Mouse (Mus musculus) layer of hippocampus, adult 11-12 months (tissue): ENCODE measurements around the gene Lcp2.
A peak's percentile ranks its signal among the peaks of the same experiment; 100 is the strongest.
"Not testable (repeated sequence)": the region's sequence is repeated elsewhere in the genome, so short reads cannot be mapped to it uniquely, and the experiment has no call there.

Experiments
- DNase-seq: peaks from one replicate; pipeline ENCODE4 v3.0.0; 2022; ENCODE audit warnings: low spot score

Gene Lcp2

DNA sequence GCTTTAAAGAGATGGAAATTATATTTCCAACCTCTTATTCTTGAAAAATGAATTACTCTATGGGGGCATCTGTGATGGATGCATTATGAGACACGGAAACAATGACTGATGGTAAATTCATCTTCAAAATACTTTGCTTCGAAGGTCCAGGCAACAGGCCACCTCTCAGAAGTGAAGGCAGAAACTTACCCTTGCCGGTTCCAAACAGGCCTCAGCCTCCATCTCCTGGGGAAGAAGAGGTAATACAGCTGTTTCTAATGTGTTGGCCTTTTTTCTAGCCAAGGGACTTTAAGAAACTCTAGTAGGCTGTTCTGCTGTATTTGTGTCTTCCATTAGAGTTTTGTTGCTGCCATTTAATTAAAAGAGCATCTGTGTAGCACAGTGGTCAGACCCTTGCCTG is 40.3 kb downstream of the Lcp2 start:
- DNase-seq, result no peak

DNA sequence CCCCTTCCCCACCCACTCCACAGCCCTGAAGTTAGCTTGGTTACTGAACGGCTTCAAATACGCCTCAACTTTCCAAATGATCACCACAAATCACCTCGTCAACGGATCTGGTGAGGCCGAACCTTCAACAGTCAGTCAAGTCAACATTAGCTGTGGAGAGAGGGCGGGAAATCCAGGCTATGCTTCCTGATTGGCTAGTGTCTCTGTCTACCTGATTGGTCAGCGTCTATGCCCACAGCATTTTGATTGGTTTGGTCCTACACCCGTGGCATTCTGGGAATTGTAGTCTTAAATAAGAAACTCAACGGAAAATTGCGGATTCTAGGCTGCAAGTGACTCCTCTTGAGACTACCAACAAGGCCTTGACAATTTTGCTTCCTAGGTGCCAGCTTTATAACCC is 51.7 kb downstream of the Lcp2 start, which contains the start of gene 4930469K13Rik:
Gene 4930469K13Rik (minus strand): TSS at position 133 of the 400 bp plus-strand sequence.
- no peak for DNase-seq

DNA sequence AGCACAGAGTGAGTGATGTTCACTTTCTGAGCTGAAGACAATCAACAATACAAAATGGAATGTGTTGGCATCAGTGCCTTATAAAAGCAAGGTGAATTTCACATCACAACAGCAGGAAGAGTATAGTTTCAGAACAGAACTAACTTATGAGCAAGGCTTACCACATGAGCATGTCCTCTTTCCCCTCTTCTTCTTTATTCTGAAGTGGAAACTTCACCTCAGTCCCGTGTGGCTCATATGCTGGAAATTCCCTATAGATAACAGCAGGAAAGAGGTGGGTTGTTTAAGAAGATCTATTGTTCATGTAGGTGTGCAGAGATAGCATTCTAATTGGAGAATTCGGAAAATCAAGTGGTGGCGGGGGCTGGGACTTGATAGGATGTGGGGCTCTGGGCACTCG is 55.1 kb downstream of the Lcp2 start:
- no peak for DNase-seq

DNA sequence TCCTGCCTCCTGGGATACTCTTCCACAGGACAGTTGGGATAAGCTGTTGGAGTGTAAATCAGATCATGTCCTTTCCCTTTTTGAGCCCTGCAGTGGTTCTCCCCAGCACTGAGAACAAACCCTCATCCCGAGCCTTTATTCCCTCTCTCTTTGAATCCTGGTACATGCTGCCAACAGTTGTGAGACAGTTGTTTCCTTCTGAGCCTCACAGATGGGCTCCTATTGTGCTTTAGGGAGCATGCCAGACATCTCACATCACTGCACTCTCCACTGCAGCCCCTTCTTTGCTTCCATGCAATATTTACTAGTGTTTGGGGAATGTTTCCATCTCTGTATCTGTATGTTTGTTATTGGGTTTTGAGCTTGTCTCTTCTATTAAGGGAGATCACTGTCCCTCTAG is 58.2 kb downstream of the Lcp2 start:
- DNase-seq, result no peak

DNA sequence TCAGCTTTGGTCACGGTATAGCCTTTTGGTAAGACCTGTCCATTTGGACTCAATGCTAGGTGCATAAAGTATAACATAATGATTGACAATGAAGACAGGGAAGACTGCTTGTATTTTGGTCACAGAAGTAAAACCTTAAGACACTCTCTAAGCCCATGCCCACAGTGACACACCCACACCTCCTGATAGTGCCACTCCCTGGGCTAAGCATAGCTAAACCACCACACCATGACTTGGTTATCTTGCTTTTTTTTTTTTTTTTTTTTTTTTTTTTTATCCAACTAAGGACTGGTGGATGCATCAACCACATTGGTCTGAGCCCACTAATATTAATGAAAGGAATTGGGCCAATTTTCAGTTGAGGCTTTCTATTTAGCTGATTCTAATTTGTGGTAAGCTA is 62.5 kb downstream of the Lcp2 start:
- no peak for DNase-seq

DNA sequence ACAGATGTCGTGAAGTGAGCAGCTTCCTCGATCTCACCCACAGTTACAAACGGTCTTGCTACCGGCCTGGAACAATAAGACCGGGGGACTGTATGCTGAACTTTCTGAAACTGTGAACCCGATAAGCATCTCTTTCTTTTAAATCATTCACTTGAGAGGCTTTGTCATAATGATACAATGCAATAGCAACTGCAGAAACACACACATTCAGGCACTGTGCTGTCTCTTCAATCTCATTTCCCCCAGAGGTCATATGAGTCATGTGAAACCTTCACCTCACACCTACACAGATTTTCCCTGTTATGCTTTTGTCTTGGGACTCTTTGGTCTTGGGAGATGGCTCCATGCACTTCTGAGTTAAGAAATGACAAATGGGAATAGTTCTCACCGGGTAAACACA is 65.2 kb downstream of the Lcp2 start:
- no peak for DNase-seq

DNA sequence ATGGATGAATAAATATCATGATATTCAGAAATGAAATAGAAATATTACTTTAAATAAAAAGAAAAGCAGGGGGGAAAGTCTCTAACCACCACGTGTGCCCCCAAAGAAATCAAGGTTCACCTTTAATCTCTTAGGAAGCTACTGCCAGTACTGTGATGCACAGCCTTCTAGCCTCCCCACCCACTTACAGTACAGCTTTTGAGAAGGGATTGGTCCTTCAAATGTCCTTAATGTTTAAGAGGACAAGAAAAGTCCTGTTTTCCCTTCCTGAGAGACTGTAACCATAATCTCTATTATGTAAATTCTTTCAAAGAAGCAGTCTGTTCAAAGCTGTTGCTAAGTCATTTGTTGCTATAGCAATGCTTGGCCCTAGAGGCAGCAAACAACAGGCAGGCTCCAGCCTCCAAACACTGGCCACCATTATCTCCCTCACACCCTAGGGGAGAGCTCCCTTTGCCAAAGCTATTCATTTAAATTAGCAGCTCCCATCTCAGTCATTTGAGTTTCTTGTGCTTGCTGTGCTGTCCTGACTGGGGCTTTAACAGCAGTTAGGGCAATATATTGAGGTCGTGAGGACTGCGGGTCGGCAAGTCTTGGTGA is 66.2 kb downstream of the Lcp2 start:
- peak; percentile 32 for DNase-seq

DNA sequence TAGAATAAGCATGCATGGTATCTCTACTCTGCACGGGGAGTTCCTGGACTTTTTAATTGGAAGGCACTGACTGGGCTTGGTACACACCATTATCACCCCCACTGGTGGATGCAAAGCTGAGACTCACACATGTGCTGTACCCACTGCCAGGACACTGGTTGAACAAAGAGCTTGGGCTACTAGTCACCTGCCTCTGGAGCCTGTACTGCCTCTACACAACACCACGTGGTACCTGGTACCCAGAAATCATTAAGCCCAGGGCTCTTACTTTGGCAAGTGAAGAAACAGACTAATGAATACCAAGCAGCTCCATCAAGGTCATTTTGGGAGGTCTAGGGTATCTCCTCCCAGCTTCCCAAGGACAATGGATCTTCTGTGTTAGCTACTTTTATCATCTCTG is 67.0 kb downstream of the Lcp2 start:
- no peak for DNase-seq

DNA sequence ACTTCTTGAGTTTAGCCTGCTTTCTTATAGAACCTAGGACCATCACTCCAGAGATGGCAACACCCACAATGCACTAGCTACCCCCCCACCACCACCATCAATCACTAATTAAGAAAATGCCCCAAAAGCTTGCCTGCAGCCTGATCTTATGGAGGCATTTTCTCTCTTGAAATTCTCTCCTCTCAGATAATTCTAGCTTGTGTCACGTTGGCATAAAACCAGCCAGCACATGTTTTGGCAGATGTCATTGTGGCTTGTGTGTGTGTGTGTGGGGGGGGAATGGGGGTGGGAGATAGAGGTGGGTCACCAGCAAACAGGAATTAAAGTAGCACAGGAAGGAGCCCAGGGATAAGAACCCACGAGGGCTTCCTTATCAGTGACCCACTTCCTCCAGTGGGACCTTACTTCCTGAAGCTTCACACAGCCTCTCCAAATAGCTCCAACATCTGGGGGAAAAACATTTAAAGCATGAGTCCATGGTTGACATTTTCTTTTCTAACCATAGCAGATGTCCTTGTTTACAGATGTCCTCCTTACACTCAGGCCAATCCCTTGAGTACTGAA is 69.9 kb downstream of the Lcp2 start:
- no peak for DNase-seq

DNA sequence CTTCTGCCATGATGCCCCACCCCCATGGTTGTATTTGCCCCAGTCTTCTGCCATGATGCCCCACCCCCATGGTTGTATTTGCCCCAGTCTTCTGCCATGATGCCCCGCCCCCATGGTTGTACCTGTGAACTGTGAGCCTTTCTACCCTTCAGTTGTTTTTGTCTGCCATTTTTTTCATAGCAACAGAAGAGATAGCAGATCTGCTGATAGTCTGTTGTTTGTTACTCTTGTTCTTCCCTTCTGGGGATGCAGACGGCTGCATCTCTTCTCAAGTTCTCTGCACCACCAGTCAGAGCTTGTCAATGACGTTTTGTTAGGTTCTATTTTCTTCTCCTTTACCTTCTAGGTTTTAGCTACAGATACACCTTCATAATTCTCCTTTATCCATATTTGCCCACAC is 70.9 kb downstream of the Lcp2 start:
- DNase-seq, result no peak

DNA sequence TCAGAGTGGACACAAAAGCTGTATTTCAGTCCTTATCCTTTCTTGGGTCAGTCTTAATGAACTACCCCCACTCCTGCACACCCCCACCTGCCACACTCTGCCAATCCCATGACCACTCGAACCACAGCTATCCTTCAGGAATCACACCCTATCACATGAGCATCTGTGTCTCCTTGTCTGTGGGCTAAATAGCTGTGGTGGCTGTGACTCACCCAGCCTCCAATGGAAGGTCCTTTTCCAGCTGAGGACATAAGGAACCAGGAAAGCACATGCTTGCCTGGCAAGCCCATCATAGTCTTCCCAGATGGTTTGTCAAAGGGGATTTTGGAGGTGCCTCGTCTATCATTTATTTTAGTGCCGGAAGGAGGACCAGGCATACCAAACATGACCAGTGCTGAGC is 71.6 kb downstream of the Lcp2 start:
- DNase-seq, result no peak

DNA sequence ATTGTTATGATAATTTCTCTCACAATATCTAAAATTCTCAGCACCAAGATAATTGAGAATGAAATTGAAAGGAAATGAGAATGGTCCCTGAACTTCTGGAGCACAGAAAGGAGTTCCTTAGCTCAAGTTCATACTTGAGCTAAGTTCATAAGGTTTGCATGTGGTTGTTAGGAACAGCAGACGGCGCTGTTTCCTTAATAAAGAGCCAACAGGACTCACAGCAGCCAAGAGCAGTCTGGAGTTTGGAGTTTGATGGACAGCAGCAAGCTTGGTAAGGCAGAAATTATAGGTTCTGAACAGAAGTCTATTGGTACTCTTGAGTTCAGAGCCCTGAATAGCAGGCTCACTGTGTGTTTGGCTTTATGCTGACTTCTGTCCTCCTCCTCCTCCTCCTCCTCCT is 76.4 kb downstream of the Lcp2 start:
- peak; percentile 38 for DNase-seq

DNA sequence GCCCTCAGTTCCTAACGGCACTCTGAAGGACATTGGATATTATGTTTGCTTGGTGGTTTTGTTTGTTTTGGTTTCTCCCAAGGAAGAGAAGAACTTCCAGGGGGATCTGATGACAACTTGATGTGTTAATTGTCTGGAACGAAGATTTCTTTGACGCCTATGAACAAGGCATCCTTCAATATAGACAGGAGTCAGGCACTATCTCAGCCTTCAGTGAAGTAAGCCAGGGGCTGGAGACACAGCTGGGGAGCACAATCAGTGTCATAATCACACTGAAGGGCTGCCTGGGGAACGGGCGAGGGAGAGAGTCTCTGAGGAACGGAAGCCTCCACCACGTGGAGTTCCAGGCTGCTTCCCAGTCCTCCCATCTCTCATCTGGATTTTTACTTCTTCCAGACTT is 78.1 kb downstream of the Lcp2 start:
- no peak for DNase-seq

DNA sequence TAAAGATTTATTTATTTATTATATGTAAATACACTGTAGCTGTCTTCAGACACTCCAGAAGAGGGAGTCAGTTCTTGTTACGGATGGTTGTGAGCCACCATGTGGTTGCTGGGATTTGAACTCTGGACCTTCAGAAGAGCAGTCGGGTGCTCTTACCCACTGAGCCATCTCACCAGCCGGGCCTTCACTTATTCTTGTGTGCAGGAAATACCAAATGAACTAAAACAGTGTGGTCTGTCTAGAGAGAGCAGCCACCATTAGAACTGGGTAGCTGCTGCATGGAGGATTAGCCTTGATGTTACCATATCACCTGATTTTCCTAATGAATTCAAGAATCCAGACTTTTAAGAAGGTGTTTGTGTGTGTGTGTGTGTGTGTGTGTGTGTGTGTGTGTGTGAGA is 79.0 kb downstream of the Lcp2 start:
- DNase-seq, result not testable (repeated sequence)

DNA sequence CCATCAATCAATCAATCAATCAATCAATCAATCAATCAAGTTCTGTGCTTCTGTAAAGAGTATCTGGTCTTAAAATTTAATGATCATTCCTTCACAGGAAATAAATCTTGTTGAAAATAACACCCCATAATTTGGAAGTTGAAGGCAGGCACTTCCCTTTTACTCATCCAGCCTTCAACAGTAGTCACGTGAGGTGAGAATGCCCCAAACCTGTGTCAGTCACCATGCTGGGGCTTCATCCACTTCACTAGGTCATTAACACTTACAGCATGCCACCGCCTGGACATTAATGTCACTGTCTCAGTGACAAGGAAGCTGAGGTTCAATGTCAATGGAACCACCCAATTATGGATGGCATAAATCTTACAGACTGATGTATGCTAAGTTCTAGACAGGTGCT is 81.7 kb downstream of the Lcp2 start:
- no peak for DNase-seq

DNA sequence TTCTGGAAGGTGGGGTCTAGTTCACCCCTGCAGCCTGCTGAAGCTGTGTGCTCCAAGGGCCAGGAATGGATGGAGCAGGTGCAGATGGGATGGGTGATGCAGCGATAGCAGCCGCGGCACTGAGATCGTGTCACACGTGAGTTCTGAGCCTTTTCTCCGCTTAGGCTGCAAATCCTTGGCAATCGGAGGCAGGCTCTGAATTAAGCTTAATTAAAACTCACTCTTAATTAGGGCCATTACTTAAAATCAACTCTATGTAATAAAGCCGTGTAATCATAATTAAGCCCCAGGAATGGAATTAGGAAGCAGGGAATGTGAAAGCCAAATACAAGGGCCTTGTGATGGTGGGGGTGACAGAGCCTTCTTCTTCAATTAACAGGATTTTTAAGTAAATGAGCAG is 92.6 kb downstream of the Lcp2 start:
- DNase-seq, result no peak
